Mouse (Mus musculus) E14TG2a.4 (cell line): ENCODE results near the gene Grin3b.

Experiments used
- H3K27me3 ChIP-seq: 2 replicates; pipeline ENCODE4 v1.6.1; 2014; ENCODE audit warnings: low read length, control low read depth; ENCODE audit not compliant: insufficient read depth
- H3K36me3 ChIP-seq: 2 replicates; pipeline ENCODE4 v1.6.1; 2014; ENCODE audit warnings: low read length, control low read depth; ENCODE audit not compliant: insufficient read depth
- H3K4me1 ChIP-seq: replicated peaks from 2 replicates; pipeline ENCODE4 v1.6.1; 2014; ENCODE audit warnings: low read depth, low read length, control low read depth
- H3K4me3 ChIP-seq: replicated peaks from 2 replicates; pipeline ENCODE4 v1.5.1; 2014; ENCODE audit warnings: mild to moderate bottlenecking, low read length
- H3K9me3 ChIP-seq: 2 replicates; pipeline ENCODE4 v1.6.1; 2014; ENCODE audit warnings: low read length, control low read depth
- CTCF ChIP-seq: conservative IDR thresholded peaks from 2 replicates; pipeline ENCODE4 v1.5.1; 2014; ENCODE audit warnings: low read length
- NANOG ChIP-seq: IDR thresholded peaks from 2 replicates; pipeline ENCODE4 v1.6.1; 2014; ENCODE audit warnings: borderline replicate concordance, low read length, mixed read lengths
- POU5F1 ChIP-seq: IDR thresholded peaks from 2 replicates; pipeline ENCODE4 v1.6.1; 2014; ENCODE audit warnings: low read length, borderline replicate concordance

Grin3b gene

GRCm38 (mm10) chr10:79985334-79986231 is 15.1 kb downstream of the Grin3b start:
- peaks cover 24% of the 10 kb centered on the region for H3K36me3 ChIP-seq
- H3K9me3 ChIP-seq = no peaks in the 10 kb centered on the region
- peaks cover 76% of the 10 kb centered on the region for H3K4me1 ChIP-seq
- TF ChIP-seq POU5F1 (no peak), CTCF (no peak), NANOG (no peak)
- H3K27me3 ChIP-seq = peaks cover 22% of the 10 kb centered on the region
- peak overlapping the region; percentile 86 for H3K4me3 ChIP-seq

- H3K36me3 ChIP-seq = peaks cover 20% of the 10 kb centered on the region
- no peak for TF ChIP-seq NANOG
- no peak for TF ChIP-seq POU5F1
- no peak for TF ChIP-seq CTCF
- H3K9me3 ChIP-seq = no peaks in the 10 kb centered on the region
- peaks cover 76% of the 10 kb centered on the region for H3K4me1 ChIP-seq
- peaks cover 22% of the 10 kb centered on the region for H3K27me3 ChIP-seq
- H3K4me3 ChIP-seq = peak overlapping the region; percentile 86
Measured at GRCm38 (mm10) chr10:79986232-79986878, 15.8 kb downstream of the Grin3b start.

GRCm38 (mm10) chr10:79986963-79987362 is 16.4 kb downstream of the Grin3b start:
- Histone ChIP-seq H3K9me3 (peaks cover 5% of the 10 kb centered on the region), H3K36me3 (peaks cover 20% of the 10 kb centered on the region), H3K4me1 (peaks cover 71% of the 10 kb centered on the region), H3K4me3 (peak overlapping the region; percentile 86), H3K27me3 (peaks cover 22% of the 10 kb centered on the region)
- TF ChIP-seq POU5F1 = no peak
- peak; percentile 98 for TF ChIP-seq CTCF
- TF ChIP-seq NANOG = no peak

DNA sequence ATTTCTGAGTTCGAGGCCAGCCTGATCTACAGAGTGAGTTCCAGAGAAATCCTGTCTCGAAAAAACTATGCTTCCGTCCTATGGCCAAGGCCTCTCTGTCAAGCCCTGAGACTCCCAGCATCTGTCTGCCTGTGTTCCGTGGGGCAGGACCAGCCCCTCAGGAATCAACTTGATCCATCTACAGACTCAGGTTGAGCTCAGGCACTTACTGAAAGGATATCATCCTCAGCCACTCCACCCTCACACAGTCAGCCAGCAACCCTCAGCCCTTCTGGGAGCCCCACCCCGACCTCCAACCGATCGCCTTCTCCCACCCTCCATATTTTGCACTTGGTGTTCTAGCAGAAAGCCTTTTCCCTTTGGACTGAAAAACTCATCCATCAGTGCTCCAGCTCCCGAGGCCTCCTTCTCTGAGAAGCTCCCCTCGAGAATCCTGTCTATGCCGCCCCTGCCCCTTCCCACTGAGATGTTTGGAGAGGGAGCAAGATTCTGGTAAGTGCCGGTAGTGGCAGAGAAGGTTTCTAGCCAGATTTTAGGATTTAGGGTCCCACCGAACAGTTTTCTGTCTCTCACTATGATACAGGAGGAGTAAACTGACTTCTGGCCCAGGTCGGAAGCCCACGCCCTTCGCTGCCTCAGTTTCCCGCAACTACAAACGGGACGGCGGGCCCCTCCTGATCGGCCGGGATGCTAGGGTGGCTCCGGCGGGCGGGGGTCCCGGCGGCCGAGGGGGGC is 17.4 kb downstream of the Grin3b start:
- Histone ChIP-seq H3K36me3 (peaks cover 22% of the 10 kb centered on the region), H3K27me3 (peaks cover 22% of the 10 kb centered on the region), H3K4me3 (peak overlapping the region; percentile 86), H3K4me1 (peaks cover 67% of the 10 kb centered on the region), H3K9me3 (peaks cover 5% of the 10 kb centered on the region)
- TF ChIP-seq POU5F1 = no peak
- no peak for TF ChIP-seq NANOG
- TF ChIP-seq CTCF = no peak

- H3K27me3 ChIP-seq = peaks cover 22% of the 10 kb centered on the region
- peak within 1 kb of the TSS; percentile 86 for H3K4me3 ChIP-seq
- H3K9me3 ChIP-seq = peaks cover 5% of the 10 kb centered on the region
- no peak for TF ChIP-seq CTCF
- TF ChIP-seq NANOG = no peak
- TF ChIP-seq POU5F1 = no peak
- H3K36me3 ChIP-seq = peaks cover 27% of the 10 kb centered on the region
- H3K4me1 ChIP-seq = peaks cover 60% of the 10 kb centered on the region
Measured at GRCm38 (mm10) chr10:79988506-79989271, 18.2 kb downstream of the Grin3b start, which contains the start of gene Cnn2. Gene Cnn2 (plus strand): TSS chr10:79988584.

DNA sequence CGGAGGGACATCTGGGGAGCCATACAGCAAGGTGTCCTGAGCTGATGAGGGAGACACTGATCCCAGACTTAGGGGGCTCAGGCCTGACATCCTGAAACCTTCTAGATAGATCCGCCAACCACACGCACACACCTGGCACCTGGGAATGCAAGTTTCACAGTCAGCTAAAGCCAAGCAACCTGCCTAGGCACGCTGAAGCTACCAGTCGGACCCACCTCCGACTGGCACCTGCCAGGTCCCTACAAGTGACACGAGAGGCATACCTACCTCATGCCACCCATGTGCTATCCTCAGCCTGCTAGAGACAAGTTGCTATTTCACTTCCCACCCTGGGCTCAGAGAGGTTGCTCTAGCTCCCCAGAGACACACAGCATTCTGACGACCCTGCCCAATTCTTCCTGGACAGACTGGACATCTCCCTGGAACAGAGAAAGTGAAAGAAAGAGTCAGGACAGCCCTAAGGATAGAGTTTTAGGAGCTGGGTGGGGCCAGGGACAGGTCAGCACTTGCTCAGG is 18.8 kb downstream of the Grin3b start:
- H3K27me3 ChIP-seq = peaks cover 22% of the 10 kb centered on the region
- H3K4me3 ChIP-seq = peak overlapping the region; percentile 86
- H3K4me1 ChIP-seq = peaks cover 63% of the 10 kb centered on the region
- H3K36me3 ChIP-seq = peaks cover 33% of the 10 kb centered on the region
- H3K9me3 ChIP-seq = peaks cover 5% of the 10 kb centered on the region
- no peak for TF ChIP-seq POU5F1
- no peak for TF ChIP-seq NANOG
- no peak for TF ChIP-seq CTCF

- Histone ChIP-seq H3K36me3 (peaks cover 39% of the 10 kb centered on the region), H3K27me3 (peaks cover 22% of the 10 kb centered on the region), H3K9me3 (peaks cover 5% of the 10 kb centered on the region), H3K4me3 (peak overlapping the region; percentile 86), H3K4me1 (peaks cover 68% of the 10 kb centered on the region)
- TF ChIP-seq POU5F1 (no peak), NANOG (no peak), CTCF (no peak)
Measured at GRCm38 (mm10) chr10:79989870-79990269, 19.4 kb downstream of the Grin3b start.

DNA sequence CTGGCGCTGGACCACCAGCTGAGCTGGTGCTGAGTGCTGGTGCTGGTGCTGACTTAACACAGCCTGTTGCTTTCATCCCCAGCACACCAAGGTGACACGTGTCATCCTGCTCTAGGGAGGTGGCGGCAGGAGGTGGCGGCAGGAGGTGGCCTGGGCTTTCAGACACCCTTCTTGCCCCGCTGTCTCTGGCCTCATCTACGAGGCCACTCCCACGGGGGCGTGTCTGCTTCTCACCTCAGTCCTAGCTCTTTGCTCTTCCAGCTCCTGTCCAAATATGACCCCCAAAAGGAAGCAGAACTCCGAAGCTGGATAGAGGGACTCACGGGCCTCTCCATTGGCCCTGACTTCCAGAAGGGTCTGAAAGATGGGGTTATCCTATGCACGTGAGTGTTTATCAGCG is 20.6 kb downstream of the Grin3b start:
- peaks cover 43% of the 10 kb centered on the region for H3K36me3 ChIP-seq
- H3K4me1 ChIP-seq = peaks cover 69% of the 10 kb centered on the region
- TF ChIP-seq NANOG (no peak), POU5F1 (no peak)
- peaks cover 5% of the 10 kb centered on the region for H3K9me3 ChIP-seq
- H3K4me3 ChIP-seq = peak overlapping the region; percentile 35; the same call in 1 of the 2 replicates
- H3K27me3 ChIP-seq = peaks cover 22% of the 10 kb centered on the region
